Mouse (Mus musculus): ENCODE results near the gene Snx21. TPM values are rescaled to one million over a fixed set of nuclear protein-coding genes. Genes with fewer than 3 reads are reported as not detected.
A peak's percentile ranks its signal among the peaks of the same experiment; 100 is the strongest.

Snx21 gene
- total and polyA plus RNA-seq, 3 experiments: 3.8 to 7.7 TPM; not detected in 1

GRCm38 (mm10) chr2:164805332-164805718, 19.7 kb downstream of the Snx21 start:
- H3K36me3 ChIP-seq (ENCODE audit: control insufficient read depth in 1 of 2, insufficient read depth in 2 of 2, low read length in 2 of 2): peaks cover 0 to 18% of the 10 kb centered on the region in 2 experiments; a peak in 3 of 4 replicates
- DNase-seq (ENCODE audit: low read depth, low spot score): no peak
- H3K9me3 ChIP-seq (replicated peaks; ENCODE audit: insufficient read depth, low read length): no peaks in the 10 kb centered on the region

DNA sequence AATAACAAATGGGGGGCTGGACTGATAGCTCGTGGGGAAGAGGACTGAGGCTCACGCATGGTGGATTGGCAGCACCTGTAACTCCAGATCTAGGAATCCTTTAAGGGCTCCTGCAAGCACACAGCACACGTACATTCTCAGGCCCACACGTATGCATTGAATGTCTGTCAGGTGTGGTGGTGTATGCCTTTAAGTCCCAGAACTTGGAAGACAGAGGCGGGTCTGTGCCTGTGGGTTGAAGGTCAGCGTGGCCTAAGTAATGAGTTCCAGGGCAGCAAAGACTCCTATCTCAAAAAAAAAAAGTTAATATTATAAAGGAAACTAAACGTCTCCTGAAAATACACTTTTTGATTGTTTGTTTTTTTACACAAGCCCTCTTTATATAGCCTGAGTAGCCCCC, 21.0 kb downstream of the Snx21 start:
- Histone ChIP-seq H3K79me2 (ENCODE audit: control insufficient read depth, insufficient read depth, low read length, poor library complexity) (peaks cover 30% of the 10 kb centered on the region), H3K9me3 (replicated peaks; ENCODE audit: insufficient read depth, low read length) (no peaks in the 10 kb centered on the region), H3K4me3 (ENCODE audit: control insufficient read depth in 1 of 2, insufficient read depth in 1 of 2, low read depth in 2 of 2, low read length in 2 of 2) (no peak overlapping the region), H3K4me1 (ENCODE audit: control insufficient read depth in 1 of 2, insufficient read depth in 2 of 2, low read length in 2 of 2) (peaks cover 7 to 17% of the 10 kb centered on the region in 2 experiments; a peak in 3 of 4 replicates), H3K27ac (ENCODE audit: control insufficient read depth, low read depth, low read length) (no peak overlapping the region), H3K36me3 (ENCODE audit: control insufficient read depth in 1 of 2, insufficient read depth in 2 of 2, low read length in 2 of 2) (peaks cover 0 to 18% of the 10 kb centered on the region in 2 experiments; a peak in 2 of 4 replicates), H3K9ac (ENCODE audit: control insufficient read depth, low read depth, low read length, poor library complexity, severe bottlenecking) (no peak overlapping the region), H3K27me3 (ENCODE audit: control insufficient read depth in 1 of 2, insufficient read depth in 2 of 2, low read length in 2 of 2) (no peaks in the 10 kb centered on the region)
- TF ChIP-seq NELFE (IDR thresholded peaks at IDR 0.05; ENCODE audit: low read depth, low read length) (no peak), TAL1 (IDR thresholded peaks at IDR 0.05; ENCODE audit: low read length) (no peak), BHLHE40 (IDR thresholded peaks at IDR 0.05; ENCODE audit: borderline replicate concordance, low read depth, low read length) (no peak), MYB (IDR thresholded peaks at IDR 0.05; ENCODE audit: low read depth, low read length) (no peak), NRF1 (IDR thresholded peaks at IDR 0.05; ENCODE audit: insufficient read depth, low read depth, low read length, poor library complexity, severe bottlenecking) (no peak), UBTF (IDR thresholded peaks at IDR 0.05; ENCODE audit: borderline replicate concordance, insufficient read depth, low read depth, low read length) (no peak), MAFK (IDR thresholded peaks at IDR 0.05; ENCODE audit: borderline replicate concordance, low read depth, low read length) (no peak), RCOR1 (IDR thresholded peaks at IDR 0.05; ENCODE audit: low read depth, low read length) (no peak), USF1 (IDR thresholded peaks at IDR 0.05; ENCODE audit: low read depth, low read length) (no peak), ELF1 (IDR thresholded peaks at IDR 0.05; ENCODE audit: low read depth, low read length) (no peak)
- no peak for DNase-seq (ENCODE audit: low read depth, low spot score)

More at GRCm38 (mm10) chr2:164805332-164805718, 19.7 kb downstream of the Snx21 start:
- peaks cover 30% of the 10 kb centered on the region for H3K79me2 ChIP-seq (ENCODE audit: control insufficient read depth, insufficient read depth, low read length, poor library complexity)
- H3K4me1 ChIP-seq (ENCODE audit: control insufficient read depth in 1 of 2, insufficient read depth in 2 of 2, low read length in 2 of 2): peaks cover 7 to 17% of the 10 kb centered on the region in 2 experiments; a peak in 3 of 4 replicates
- H3K4me3 ChIP-seq (ENCODE audit: control insufficient read depth in 1 of 2, insufficient read depth in 1 of 2, low read depth in 2 of 2, low read length in 2 of 2): peak overlapping the region; percentile 69 to 90
- no peaks in the 10 kb centered on the region for H3K27me3 ChIP-seq (ENCODE audit: control insufficient read depth in 1 of 2, insufficient read depth in 2 of 2, low read length in 2 of 2)
- peak overlapping the region; percentile 97 for H3K27ac ChIP-seq (ENCODE audit: control insufficient read depth, low read depth, low read length)
- peak in 1 of 2 experiments; percentile 43; a peak in 1 of 4 replicates for TF ChIP-seq POLR2A (IDR thresholded peaks at IDR 0.05; ENCODE audit: control insufficient read depth in 1 of 2, insufficient read depth in 1 of 2, low read depth in 1 of 2, low read length in 2 of 2, poor library complexity in 1 of 2)
- no peak for TF ChIP-seq POLR2AphosphoS2 (IDR thresholded peaks at IDR 0.05; ENCODE audit: low read length)
- no peak for TF ChIP-seq EP300 (IDR thresholded peaks at IDR 0.05; ENCODE audit: low read depth in 1 of 2, low read length in 2 of 2)
- peak; percentile 69 for TF ChIP-seq ZKSCAN1 (IDR thresholded peaks at IDR 0.05; ENCODE audit: low read depth, low read length)
- TF ChIP-seq MAX (IDR thresholded peaks at IDR 0.05; ENCODE audit: low read length): peak; percentile 65; the same call in 1 of the 2 replicates
- TF ChIP-seq MAZ (IDR thresholded peaks at IDR 0.05; ENCODE audit: low read depth, low read length): peak; percentile 92
- peak; percentile 56 for TF ChIP-seq MXI1 (IDR thresholded peaks at IDR 0.05; ENCODE audit: low read depth, low read length)
- TF ChIP-seq MYC (IDR thresholded peaks at IDR 0.05; ENCODE audit: low read depth, low read length): peak; percentile 73
- H3K9ac ChIP-seq (ENCODE audit: control insufficient read depth, low read depth, low read length, poor library complexity, severe bottlenecking): peak overlapping the region; percentile 90
